Mouse (Mus musculus) MEL (cell line): ENCODE measurements around the gene Pde1c.

Source experiments
- CTCF ChIP-seq, 3 experiments: IDR thresholded peaks in 2 of 3; conservative IDR thresholded peaks in 1 of 3; 2 replicates each; pipeline ENCODE4 v1.5.1; 2011 to 2012; ENCODE audit warnings: low read length in 3 of 3, low read depth in 2 of 3, mild to moderate bottlenecking in 2 of 3, improper control_type of control experiment in 1 of 3, inconsistent platforms in 1 of 3, mixed read lengths in 1 of 3, moderate library complexity in 1 of 3; ENCODE audit not compliant: control insufficient read depth in 1 of 3, insufficient read depth in 1 of 3, poor library complexity in 1 of 3, severe bottlenecking in 1 of 3
- ELF1 ChIP-seq: IDR thresholded peaks from 2 replicates; pipeline ENCODE4 v1.6.1; 2014; ENCODE audit warnings: low read depth, mild to moderate bottlenecking, inconsistent platforms, low read length, improper control_type of control experiment, moderate library complexity
- HCFC1 ChIP-seq: IDR thresholded peaks from 2 replicates; pipeline ENCODE4 v1.6.1; 2012; ENCODE audit warnings: low read depth, mild to moderate bottlenecking, inconsistent platforms, low read length, improper control_type of control experiment, moderate library complexity
- MEF2A ChIP-seq: IDR thresholded peaks from 2 replicates; pipeline ENCODE4 v1.6.1; 2014; ENCODE audit warnings: low read depth, mild to moderate bottlenecking, inconsistent platforms, low read length, improper control_type of control experiment; ENCODE audit not compliant: poor library complexity, insufficient replicate concordance, severe bottlenecking; ENCODE audit errors: extremely low read depth
- NELFE ChIP-seq: IDR thresholded peaks from 2 replicates; pipeline ENCODE4 v1.6.1; 2011; ENCODE audit warnings: low read depth, low read length, improper control_type of control experiment
- POLR2A ChIP-seq, 2 experiments: IDR thresholded peaks; 2 replicates each; pipeline ENCODE4 v1.6.1; 2011 to 2012; ENCODE audit warnings: low read length in 2 of 2, mild to moderate bottlenecking in 2 of 2, control low read depth in 1 of 2, improper control_type of control experiment in 1 of 2, low read depth in 1 of 2, moderate library complexity in 1 of 2; ENCODE audit not compliant: control insufficient read depth in 1 of 2, insufficient read depth in 1 of 2, poor library complexity in 1 of 2
- POLR2AphosphoS2 ChIP-seq: IDR thresholded peaks from 2 replicates; pipeline ENCODE4 v1.6.1; 2011; ENCODE audit warnings: low read length, improper control_type of control experiment
- POLR2AphosphoS5 ChIP-seq: IDR thresholded peaks from 2 replicates; pipeline ENCODE4 v1.6.1; 2012; ENCODE audit warnings: low read depth, borderline replicate concordance, mild to moderate bottlenecking, inconsistent platforms, low read length, moderate library complexity, mixed read lengths
- TCF12 ChIP-seq: IDR thresholded peaks from 2 replicates; pipeline ENCODE4 v1.6.1; 2014; ENCODE audit warnings: low read depth, mild to moderate bottlenecking, inconsistent platforms, low read length, improper control_type of control experiment, moderate library complexity
- USF1 ChIP-seq: IDR thresholded peaks from 2 replicates; pipeline ENCODE4 v1.6.1; 2014; ENCODE audit warnings: low read depth, mild to moderate bottlenecking, inconsistent platforms, low read length, improper control_type of control experiment, moderate library complexity
- ZKSCAN1 ChIP-seq: IDR thresholded peaks from 2 replicates; pipeline ENCODE4 v1.6.1; 2012; ENCODE audit warnings: low read depth, mild to moderate bottlenecking, inconsistent platforms, low read length, improper control_type of control experiment, moderate library complexity
- ZMIZ1 ChIP-seq: IDR thresholded peaks from 2 replicates; pipeline ENCODE4 v1.6.1; 2012; ENCODE audit warnings: low read depth, mild to moderate bottlenecking, inconsistent platforms, low read length, improper control_type of control experiment, moderate library complexity

DNA sequence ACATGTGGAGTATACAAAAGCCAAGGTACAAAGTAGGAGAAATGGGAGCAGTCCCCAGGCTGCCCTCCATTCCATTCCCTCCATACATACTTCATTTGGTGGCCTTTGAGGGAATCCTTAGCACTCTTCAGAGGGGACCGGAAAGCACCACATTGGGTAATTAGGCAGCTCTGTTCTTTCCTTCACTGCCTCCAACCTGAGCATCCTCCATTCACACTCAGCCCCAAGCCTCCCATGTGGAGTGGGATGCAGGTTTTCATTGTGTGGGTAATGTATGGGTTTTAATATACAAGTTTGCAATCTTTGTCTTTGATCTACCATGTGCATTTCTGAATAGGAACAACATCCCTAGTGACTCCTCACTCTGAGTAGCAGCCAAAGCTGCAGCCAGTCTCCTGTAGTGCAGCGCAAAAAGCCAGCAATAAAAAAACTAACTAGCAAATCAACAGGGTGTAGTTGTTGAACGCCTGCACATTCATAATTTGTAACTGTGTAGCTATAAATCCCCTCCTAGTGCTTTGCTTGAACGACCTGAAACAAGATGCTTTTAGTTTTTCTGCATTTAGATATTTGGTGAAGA is 529.3 kb downstream of the Pde1c start:
- no peak for TF ChIP-seq POLR2AphosphoS5
- no peak for TF ChIP-seq USF1
- no peak for TF ChIP-seq CTCF (IDR thresholded peaks at IDR 0.05 in 2 of 3, conservative IDR thresholded peaks at IDR 0.05 in 1 of 3; ENCODE audit: control insufficient read depth in 1 of 3, insufficient read depth in 1 of 3, low read depth in 2 of 3, low read length in 3 of 3, poor library complexity in 1 of 3, severe bottlenecking in 1 of 3)
- TF ChIP-seq TCF12: no peak
- no peak for TF ChIP-seq ZMIZ1
- no peak for TF ChIP-seq POLR2AphosphoS2
- TF ChIP-seq HCFC1: no peak
- no peak for TF ChIP-seq POLR2A (IDR thresholded peaks at IDR 0.05; ENCODE audit: control insufficient read depth in 1 of 2, insufficient read depth in 1 of 2, low read depth in 1 of 2, low read length in 2 of 2, poor library complexity in 1 of 2)
- no peak for TF ChIP-seq ELF1
- no peak for TF ChIP-seq ZKSCAN1
- no peak for TF ChIP-seq MEF2A
- TF ChIP-seq NELFE: no peak
